Mouse (Mus musculus) C2C12 (cell line): Measurements from ENCODE around the gene Raver2.

ENCODE experiments used
- CEBPB ChIP-seq: IDR thresholded peaks from one replicate; pipeline ENCODE4 v1.6.1; 2011; ENCODE audit warnings: low read depth, mild to moderate bottlenecking, control low read depth, moderate library complexity
- CTCF ChIP-seq: IDR thresholded peaks from one replicate; pipeline ENCODE4 v1.5.1; 2011; ENCODE audit not compliant: control insufficient read depth, insufficient read depth, insufficient read length
- FOSL1 ChIP-seq: IDR thresholded peaks from one replicate; pipeline ENCODE4 v1.8.0; 2011; ENCODE audit warnings: mild to moderate bottlenecking, low read length; ENCODE audit not compliant: poor library complexity, insufficient read depth, severe bottlenecking
- MAX ChIP-seq: IDR thresholded peaks from one replicate; pipeline ENCODE4 v1.6.1; 2011; ENCODE audit warnings: mild to moderate bottlenecking, control low read depth
- MYOD1 ChIP-seq: IDR thresholded peaks from one replicate; pipeline ENCODE4 v1.6.1; 2011; ENCODE audit warnings: low read depth; ENCODE audit not compliant: control insufficient read depth, insufficient read length
- MYOG ChIP-seq: IDR thresholded peaks from one replicate; pipeline ENCODE4 v1.6.1; 2011; ENCODE audit not compliant: control insufficient read depth, insufficient read length; ENCODE audit errors: extremely low read depth
- USF1 ChIP-seq: IDR thresholded peaks from one replicate; pipeline ENCODE4 v1.6.1; 2011; ENCODE audit warnings: low read depth, mild to moderate bottlenecking, control low read depth, moderate library complexity

DNA sequence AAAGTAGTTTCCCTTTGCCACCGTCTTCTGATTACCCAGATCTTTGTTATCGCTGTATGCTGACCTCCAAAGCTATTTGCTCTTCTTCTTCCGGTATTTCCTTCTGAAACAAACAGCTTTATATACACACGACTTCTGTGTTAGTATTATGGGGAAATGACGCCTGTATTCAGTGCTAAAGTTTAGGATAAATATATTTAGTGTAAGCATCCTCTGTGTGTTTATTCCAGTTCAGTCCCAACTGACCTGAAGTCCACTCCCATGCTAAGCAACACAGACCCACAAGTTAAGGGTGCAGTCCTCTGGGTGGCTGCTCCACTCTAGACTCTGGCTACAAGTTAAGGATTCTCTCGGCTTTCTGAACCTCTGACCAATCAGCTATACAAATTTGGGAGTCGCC, 52.2 kb downstream of the Raver2 start:
- TF ChIP-seq CTCF, result no peak
- no peak for TF ChIP-seq USF1
- no peak for TF ChIP-seq MYOD1
- TF ChIP-seq FOSL1, result no peak
- no peak for TF ChIP-seq MAX
- TF ChIP-seq MYOG, result no peak
- no peak for TF ChIP-seq CEBPB
